Mouse (Mus musculus) left cerebral cortex, postnatal 25 days (tissue): ENCODE data around the gene Ism1. TPM values are rescaled to one million over a fixed set of nuclear protein-coding genes. Genes with fewer than 3 reads are reported as not detected.

Experiments
- DNase-seq, 2 experiments: peaks; one replicate each; pipeline ENCODE4 v3.0.0; 2022; ENCODE audit warnings: low spot score in 2 of 2, mixed read lengths in 1 of 2
- intact Hi-C: fragments of 180-260 bp; cut with DNase I; formaldehyde crosslinking; loops from one replicate; pipeline ENCODE4 v1.15.1; 2025
- total RNA-seq, 2 experiments: library from RNA; stranded (reverse); gene quantifications; 2 replicates each; pipeline ENCODE4 v1.2.3; 2021

The Ism1 gene
- total RNA-seq, 2 experiments from 2014 or later, result 6.6 to 7.5 TPM

DNA sequence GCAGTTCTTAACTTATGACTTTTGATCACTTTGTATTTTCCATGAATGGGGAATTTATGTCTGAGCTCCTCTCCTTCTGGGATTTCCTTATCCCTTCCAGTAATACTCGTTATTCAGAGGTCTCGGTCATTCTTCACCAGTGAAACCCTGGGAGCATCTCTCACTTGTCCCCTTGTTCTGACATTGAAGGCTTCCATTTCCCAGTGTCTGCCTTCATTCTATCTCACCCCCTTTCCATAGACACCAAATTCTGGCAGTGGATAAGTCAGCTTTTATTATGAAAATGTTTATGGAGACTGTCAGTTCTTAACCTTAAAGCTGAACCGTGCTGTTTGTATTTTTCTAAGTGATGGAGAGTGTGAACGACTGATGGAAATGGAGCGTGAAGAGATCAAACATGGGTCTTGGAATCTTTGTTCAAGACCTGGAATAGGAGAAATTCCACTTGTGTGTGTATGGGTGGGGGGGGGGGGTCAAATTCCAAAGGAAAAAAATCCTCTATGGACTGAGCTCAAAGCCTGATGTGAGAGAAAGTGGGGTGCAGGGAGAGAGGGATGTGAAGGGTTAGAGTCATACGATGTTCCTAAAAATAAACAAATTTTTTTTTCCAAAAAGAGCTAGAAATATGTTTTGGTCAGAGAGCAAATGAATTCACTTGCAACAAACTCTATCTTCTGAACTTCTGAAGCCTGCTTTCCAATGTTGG is 30.4 kb downstream of the Ism1 start:
- DNase-seq, result no peak
- intact Hi-C loops, result no loop called here

GRCm38 (mm10) chr2:139711640-139712039 is 33.7 kb downstream of the Ism1 start:
- intact Hi-C loops, result no loop called here
- no peak for DNase-seq

GRCm38 (mm10) chr2:139712046-139712445 is 34.1 kb downstream of the Ism1 start:
- DNase-seq, result no peak
- intact Hi-C loops, result no loop called here

- intact Hi-C loops, result no loop called here
- DNase-seq, result no peak
Measured at GRCm38 (mm10) chr2:139714206-139714605, 36.2 kb downstream of the Ism1 start.

GRCm38 (mm10) chr2:139717772-139718171 is 39.8 kb downstream of the Ism1 start:
- DNase-seq, result no peak
- intact Hi-C loops, result loop anchor here (5.0 kb wide), 1 partner anchor 40 kb away; the partner anchor contains the start of gene Ism1

DNA sequence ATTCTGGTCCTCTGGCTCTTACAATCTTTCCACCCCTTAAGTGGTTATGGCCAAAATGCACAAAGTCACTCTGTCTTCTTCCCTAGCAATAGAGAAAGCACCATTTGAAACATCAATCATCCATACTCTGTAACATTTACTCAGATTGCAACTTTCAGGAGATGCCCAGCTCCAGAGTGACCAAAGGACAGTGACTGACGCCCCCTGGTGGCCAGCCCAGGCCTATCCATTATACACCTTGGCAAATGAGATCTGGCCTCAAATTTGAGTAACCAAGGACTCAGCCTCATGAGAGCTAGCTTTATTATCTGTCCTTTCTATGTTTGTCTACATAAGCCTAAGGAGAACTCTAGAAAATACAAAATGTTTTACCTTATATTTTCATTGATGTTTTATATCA is 44.7 kb downstream of the Ism1 start:
- peak; percentile 38 to 65 for DNase-seq
- intact Hi-C loops, result loop anchor here (1.0 to 10.0 kb wide), 2 partner anchors 131 to 338 kb away; no protein-coding TSS in a partner anchor

- DNase-seq, result no peak
Measured at GRCm38 (mm10) chr2:139723304-139723703, 45.3 kb downstream of the Ism1 start.

GRCm38 (mm10) chr2:139724202-139724838 is 46.3 kb downstream of the Ism1 start:
- intact Hi-C loops, result loop anchor here (10.0 kb wide), 1 partner anchor 340 kb away; no protein-coding TSS in a partner anchor
- DNase-seq, result no peak

More at GRCm38 (mm10) chr2:139723304-139723703, 45.3 kb downstream of the Ism1 start:
- intact Hi-C loops, result loop anchor here (10.0 kb wide), 1 partner anchor 339 kb away; no protein-coding TSS in a partner anchor

- DNase-seq, result no peak
- intact Hi-C loops, result loop anchor here (10.0 kb wide), 1 partner anchor 341 kb away; no protein-coding TSS in a partner anchor
Measured at GRCm38 (mm10) chr2:139725328-139725727, 47.4 kb downstream of the Ism1 start.

DNA sequence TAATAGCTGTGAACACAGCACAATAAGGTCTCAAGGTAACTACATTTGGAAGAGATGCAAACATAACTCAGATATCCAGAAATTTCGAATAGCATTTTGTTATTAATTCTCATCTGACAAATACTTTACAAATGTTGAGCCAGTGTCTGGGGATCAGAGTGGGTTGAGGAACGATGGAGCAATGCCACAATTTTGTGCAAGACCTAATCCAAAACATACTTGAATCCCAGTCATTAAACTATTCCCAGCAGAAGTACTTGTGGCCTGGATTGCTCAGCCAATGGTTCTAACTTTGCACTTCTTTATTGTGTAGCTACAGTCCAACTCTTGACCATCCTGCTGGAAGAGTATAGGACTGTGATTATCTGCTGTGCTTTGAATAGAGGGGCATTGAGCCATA is 50.1 kb downstream of the Ism1 start:
- intact Hi-C loops, result loop anchor here (10.0 kb wide), 1 partner anchor 343 kb away; no protein-coding TSS in a partner anchor
- DNase-seq, result no peak

GRCm38 (mm10) chr2:139729377-139729776 is 51.4 kb downstream of the Ism1 start:
- intact Hi-C loops, result loop anchor here (10.0 kb wide), 1 partner anchor 345 kb away; no protein-coding TSS in a partner anchor
- DNase-seq, result no peak

DNA sequence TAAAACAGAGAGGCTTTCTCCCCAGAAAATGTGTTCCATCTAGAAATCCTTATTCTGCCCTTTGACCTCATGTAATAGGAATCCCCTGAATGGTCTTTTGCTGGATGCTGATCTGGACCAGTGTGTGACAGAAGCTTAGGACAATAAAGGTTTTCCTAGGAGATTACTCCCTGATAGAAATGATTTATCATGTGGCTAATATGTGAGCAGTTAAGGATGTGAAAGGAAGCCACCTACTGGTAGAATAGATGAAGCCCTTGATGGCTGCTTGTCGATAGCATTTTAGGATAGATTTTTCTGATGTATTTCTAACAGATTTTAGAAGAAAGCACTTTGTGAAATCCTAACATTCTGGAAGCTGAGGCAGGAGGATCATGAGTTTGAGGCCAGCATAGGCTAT is 64.4 kb downstream of the Ism1 start:
- peak in 1 of 2 experiments; percentile 7 for DNase-seq

GRCm38 (mm10) chr2:139757021-139757420 is 79.0 kb downstream of the Ism1 start:
- intact Hi-C loops, result no loop called here
- no peak for DNase-seq

More for the DNA sequence above, 64.4 kb downstream of the Ism1 start:
- intact Hi-C loops, result loop anchor here (10.0 kb wide), 1 partner anchor 318 kb away; no protein-coding TSS in a partner anchor

DNA sequence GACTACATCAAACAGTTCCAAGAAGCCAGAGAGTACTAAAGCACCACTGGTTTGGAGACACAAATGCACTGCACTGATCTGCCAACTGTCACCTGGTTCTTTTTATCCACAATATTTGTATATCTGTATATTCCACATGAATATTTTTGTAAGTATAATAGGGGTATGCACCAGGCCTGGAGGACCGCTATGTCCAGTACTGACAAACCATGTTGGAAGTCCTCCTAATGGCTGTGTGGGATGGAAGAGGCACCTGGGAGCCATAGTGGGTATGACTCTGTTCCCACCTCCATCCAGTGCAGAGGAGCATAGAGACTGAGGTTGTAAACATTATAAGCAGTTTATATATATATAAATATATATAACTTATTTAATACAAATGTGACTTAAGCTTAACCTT is 79.5 kb downstream of the Ism1 start:
- intact Hi-C loops, result no loop called here
- DNase-seq, result no peak

- no peak for DNase-seq
- intact Hi-C loops, result no loop called here
Measured at GRCm38 (mm10) chr2:139764355-139764754, 86.4 kb downstream of the Ism1 start.

- no peak for DNase-seq
- intact Hi-C loops, result loop anchor here (10.0 kb wide), 1 partner anchor 380 kb away; the partner anchor contains the start of gene Gm17374
Measured at GRCm38 (mm10) chr2:139774949-139775570, 97.1 kb downstream of the Ism1 start.

DNA sequence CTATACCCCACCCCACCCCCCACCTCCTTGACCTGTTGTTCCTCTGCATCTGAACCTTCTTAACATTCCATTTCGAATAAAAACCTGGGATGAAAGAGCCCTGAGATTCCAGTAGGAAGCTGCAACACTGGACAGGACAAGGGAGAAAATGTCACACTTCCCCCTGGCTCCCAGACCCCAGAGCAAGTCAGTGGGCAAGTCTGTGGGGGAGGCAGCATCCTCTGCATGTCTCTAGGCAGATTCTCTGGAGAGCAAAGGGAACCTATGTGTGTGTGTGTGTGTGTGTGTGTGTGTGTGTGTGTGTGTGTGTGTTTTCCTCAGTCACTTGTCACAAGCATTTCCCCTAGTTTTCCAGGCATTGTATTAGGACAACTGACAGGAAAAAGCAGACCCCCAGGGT is 98.7 kb downstream of the Ism1 start:
- intact Hi-C loops, result loop anchor here (10.0 kb wide), 1 partner anchor 378 kb away; the partner anchor contains the start of gene Gm17374

DNA sequence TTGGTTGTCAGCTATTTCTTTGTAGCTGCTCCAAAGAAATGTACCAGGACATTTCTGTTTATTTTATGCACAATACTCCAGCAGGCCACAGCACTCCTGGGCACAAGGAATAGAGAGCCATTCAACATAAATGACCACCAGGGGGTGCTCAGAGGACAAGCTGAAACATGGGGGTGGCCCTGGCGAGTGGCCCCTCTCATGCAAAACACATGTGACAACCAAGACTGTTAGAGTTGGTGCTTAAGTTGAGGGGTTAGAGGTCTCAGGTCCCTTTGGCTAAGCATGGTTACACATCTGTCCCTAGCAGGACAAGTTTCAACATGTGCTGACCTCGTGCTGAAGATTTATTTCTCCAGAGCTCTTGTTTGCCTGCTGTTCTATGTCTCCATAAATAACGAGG is 100.3 kb downstream of the Ism1 start:
- peak in 1 of 2 experiments; percentile 23 for DNase-seq
- intact Hi-C loops, result loop anchor here (1.0 to 10.0 kb wide), 2 partner anchors 188 to 377 kb away; partner anchors contain the start of gene Gm17374

More for the DNA sequence above, 98.7 kb downstream of the Ism1 start:
- DNase-seq, result no peak

- DNase-seq, result no peak
- intact Hi-C loops, result no loop called here
Measured at GRCm38 (mm10) chr2:139783318-139783850, 105.4 kb downstream of the Ism1 start.

DNA sequence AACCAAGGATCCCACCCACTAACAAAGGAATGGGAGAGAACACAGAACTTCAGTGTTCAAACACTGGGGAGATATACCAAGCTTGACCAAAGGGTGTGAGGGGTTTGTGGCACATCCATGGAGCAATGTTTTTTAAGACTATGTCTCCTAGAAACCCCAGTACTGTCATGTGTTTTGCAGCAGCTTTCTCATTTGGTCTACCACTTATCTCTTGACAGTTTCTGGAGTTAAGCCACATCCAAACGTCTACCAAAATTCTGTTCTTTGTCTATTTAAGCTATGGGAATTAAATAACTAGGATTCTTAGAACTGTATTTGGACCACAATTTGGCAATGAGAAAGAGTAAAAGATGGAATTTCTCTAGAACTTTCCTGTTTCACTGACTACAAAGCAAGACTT is 106.5 kb downstream of the Ism1 start:
- intact Hi-C loops, result no loop called here
- peak in 1 of 2 experiments; percentile 49 for DNase-seq
